Mouse (Mus musculus) kidney, adult 18-20 months (tissue): ENCODE results near the gene Phf19.
A peak's percentile ranks its signal among the peaks of the same experiment; 100 is the strongest.

ENCODE experiments used
- DNase-seq: peaks from one replicate; pipeline ENCODE4 v3.0.0; 2021

The Phf19 gene

DNA sequence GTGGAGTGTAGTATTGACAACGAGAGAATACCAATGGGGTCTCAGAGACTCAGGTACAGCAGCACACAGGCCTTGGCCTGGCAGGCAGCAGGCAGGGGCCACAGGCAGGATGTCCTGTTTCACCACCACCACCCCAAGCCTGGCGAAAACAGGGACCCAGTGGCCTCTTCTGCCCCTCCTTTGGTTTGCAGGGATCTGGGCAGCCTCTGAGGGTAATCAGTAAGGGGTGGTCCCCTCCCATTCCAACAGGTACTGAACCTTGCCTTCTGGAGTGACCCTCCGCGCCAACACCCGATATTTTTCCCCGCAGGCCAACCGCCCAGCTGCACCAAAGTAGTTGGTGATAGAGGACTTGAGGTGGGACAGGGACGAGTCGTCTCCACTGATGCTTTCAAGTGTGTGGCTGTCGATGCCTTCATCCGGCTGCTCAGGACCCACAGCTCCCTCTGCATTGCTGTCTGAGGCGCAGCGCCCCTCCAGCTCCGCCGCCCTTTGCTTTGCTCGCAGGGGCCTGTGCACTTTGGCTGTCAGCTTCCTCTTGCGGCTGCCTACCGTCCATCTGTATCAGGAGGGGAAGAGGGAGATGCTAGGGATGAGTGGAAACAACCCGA, 18.2 kb downstream of the Phf19 start:
- no peak for DNase-seq

DNA sequence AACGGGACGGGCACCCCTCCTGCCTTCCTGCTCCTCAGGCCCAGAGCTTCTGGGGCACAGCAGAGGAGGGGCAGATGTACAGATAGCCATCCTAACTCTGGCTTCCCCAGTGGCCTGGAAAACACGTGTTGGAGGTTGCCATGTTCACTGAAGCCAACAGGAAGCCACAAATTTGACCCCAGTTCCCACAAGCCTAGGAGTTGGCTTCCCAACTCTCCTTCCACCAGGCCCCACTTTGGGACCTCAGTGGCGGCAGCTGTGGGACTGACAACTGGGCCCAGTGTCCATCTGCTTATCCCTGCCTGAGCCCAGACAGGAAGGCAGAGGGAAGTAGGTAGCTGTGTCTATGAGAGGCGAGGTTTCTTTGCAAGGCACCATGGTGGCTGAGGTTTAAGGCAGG, 19.9 kb downstream of the Phf19 start:
- no peak for DNase-seq

DNA sequence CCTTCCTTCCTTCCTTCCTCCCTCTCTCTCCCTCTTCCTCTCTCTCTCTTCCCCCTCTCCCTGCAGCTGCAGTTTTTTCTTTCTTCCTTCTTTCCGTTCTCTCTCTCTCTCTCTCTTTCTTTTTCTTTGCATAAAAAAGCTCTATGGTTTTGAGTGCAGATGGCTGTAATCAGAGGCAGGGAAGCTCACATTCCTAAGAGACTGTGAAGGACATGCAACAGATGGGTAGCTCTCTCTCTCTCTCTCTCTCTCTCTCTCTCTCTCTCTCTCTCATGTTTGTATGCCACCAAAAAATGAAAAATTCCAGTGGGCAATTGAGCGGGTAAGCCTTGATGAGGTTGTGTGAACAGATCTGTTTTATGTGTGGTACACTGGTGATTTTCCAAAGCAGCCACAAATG, 29.6 kb downstream of the Phf19 start:
- DNase-seq = no peak

DNA sequence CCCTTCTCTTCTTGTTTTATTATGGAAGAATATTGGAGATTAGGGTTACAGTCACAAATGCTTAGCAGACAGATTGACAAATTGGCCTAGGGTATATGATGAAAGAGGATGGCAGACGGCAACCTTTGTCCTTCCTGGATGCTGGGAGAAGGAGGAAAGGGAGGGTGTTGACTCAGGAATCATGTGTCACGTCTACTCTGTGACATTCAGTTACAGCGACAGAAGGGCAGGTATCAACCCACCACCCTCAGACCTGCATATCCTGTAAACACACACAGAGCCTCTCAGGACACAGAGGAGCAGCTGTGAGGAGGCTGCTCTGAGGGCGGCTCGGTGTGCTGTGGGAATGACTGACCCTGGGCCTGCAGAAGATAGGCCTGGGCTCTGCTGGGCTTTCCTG, 30.6 kb downstream of the Phf19 start:
- no peak for DNase-seq

DNA sequence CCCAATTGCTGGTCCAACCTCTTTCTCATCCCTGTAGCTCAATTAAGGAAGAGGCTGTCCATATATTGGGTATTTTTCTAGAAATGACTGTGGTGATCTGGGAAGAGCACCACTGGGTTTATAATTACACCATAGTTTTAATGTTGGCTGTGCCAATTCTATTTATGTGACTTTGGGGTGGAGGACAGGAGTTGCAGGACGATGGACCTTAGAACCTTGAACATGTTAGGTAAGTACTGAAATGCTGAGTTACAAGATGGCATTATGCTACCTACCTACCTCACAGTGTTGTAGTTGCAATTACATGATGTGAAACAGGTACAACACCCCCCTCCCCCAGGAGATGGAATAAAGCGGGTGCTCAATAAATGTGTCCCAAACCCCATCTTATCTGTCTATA, 31.1 kb downstream of the Phf19 start:
- no peak for DNase-seq

DNA sequence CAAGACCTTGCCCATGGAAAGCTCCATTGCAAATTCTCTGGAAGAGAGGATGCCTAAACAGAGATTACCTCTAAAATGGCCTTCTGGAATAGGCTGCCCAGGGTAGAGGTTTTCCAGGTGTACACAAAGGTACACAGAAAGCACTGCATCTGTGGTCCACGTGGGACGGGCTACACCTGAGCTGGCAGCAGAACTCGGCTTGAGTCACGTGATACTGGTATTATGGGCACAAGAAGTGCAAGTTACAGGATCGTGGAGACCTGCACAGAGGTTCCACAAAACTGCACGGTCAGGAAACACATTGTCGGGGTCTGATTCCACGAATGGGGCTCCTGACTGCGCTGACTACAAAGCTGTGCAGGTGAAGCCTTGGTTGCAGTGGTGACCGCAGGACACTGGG, 33.8 kb downstream of the Phf19 start:
- DNase-seq = no peak

DNA sequence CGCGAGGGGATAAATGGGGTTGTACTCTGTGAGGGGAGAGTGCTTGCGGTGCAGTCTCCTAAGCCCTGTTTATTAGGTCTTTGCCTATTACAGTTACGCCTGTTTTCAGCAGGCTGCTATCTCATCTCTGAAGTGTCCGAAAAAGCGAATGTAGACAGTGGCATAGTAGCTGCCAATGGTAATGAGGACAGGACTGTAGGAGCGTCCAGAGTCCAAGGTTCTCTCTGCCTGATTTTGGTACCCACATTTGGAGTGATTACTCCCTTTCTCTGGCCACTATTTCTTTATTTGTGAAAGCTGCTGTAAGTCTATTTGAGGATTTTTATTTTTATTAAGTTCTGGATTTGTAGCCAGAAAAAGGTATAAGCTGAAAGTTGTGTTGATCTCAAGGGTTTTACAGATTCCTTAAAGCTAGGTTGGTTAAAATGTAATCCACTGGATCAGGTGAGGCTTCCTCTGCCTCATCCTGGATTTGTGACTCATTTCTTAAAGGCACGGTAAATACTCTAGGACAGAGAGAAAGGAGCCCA, 38.9 kb downstream of the Phf19 start, which contains the start of gene Psmd5:
Gene Psmd5, minus strand, starts transcription at position 153 of the 530 bp plus-strand sequence.
- DNase-seq = peak; percentile 45

DNA sequence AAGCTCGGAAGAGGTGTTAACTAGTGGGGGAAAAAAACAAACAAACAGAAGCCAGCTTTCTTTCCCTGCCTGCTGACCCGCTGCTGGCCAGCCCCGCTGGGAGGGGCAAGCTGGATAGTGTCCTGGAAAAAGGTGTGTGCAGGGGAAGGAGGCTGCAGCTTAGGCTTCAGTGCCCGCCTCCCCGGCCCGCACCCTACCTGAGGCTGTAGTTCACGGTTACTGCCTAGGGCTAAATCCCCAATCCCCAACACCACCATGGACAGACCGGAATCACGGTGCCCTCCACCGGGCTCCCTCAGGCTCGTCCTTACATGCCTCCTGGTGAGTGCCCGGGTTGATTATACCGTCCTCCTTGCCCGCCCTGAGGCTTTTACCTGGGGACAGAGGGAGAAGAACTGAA, 39.6 kb downstream of the Phf19 start, which contains the start of gene Cutal:
Gene Cutal, plus strand, starts transcription at position 126 of the 400 bp plus-strand sequence.
- DNase-seq = peak; percentile 80

DNA sequence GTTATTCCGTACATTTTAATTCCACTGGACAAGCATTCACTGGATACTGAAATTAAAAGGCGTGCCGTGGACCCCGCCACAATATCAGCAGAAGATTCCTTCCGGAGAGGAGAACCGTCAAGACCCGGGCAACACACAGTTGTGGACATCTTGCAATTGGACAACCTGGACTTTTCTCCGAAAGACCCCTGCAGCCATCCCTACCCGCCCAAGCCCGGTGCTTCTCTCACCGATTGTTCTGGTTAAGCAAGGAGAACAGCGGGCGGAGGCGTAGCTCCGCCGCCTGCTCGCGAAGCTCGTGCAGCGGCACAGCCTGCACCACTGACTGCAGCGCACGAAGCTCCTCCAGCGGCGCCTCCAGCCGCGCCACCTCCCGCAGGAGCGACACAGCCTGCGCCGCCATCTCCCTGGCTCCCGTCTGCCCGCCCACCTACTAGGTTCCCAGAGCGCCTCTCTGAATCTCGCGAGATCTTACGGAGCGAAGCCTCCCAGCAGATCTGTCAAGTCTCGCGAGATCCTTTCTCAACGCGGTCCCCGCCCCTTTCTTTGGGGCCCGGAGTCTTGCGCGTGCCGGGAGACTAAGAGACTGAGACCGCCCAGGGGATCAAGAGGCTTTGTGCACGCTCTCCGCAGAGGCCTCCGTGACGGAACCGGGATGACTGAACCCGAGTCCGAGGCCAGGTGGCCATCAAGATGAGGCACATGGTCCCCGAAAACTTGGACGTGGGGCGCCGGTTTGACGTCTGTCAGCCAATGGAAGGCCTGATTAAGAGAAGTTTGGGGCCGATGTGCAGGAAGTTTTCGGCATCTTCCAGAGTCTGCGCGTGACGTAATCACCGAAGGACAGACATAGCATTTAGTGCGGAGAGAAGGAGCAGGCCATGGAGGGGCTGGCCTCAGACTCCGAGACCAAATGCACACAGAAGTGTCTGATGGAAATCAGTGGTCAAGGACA, 43.0 kb downstream of the Phf19 start:
- peak; percentile 96 for DNase-seq

DNA sequence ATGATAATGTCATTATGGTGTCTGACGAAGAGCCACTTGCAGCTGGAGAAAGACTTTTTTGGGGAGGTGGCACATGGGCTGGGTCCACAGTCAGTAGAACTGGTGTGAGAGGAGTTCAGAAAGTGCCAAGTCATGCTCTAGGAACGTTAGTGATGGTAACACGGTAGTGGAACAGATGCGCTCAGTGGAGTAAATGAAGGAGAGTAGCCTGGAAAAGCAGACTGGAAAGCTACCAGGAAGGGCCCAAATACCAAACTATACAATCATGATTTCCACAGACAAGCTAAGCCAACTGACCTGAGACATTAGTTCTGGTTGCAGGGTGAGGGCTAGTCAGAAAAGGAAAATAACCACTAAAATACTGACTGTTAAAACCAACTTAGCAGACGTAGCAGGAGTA, 44.1 kb downstream of the Phf19 start:
- no peak for DNase-seq

DNA sequence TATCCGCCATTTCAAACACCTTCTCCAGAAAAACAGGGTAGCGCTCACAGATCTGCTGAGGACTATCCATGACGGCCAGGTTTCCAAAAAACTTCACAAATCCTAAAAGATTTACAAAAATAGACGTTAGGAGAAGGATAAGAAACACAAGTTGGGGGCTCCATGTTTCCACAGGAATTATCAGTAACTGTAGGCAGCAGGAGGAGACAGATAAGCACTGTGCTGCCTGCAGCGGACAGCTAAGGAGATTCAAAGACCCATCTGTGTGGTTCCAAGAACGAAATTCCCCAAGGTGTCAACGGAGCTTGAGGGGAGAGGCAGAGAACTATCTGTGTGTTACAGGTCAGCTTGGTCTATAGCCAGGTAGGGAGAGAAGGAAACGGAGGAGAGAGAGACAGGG, 56.1 kb downstream of the Phf19 start:
- DNase-seq = no peak

DNA sequence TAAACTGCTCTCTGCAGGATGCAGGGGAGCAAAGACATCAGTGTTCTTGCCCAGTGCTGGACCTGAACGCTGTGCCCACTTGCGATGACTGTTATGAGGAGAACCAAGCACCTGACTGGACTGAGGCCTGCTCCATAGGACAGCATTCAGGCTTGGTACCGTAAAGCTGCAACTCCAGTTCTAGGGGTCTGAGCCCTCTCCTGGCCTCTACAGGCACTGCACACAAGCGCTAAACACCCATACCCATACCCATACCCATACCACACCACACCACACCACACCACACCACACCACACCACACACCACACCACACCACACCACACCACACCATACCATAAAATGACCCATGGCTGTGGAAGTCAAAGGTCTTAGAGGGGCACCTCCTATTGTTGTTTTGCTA, 58.6 kb downstream of the Phf19 start:
- DNase-seq = no peak

DNA sequence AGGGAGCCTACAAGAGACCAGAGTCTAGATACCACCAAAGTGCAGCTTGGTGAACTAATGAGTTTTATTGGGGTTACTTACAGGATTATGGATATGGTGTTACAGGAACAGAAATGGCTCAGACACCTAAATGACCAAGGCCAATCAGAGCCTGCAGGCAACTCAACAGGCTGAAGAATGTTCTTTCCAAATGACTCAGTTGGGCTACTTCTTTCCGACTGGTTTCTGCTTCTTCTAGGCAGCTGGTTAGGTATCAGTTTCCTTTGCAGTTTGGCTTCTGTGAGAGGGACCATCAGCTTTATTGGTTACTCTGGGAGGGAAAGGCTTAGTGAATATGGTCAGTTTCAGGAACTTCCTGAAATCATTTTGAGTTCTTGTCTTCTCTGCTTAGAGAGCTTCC, 66.1 kb downstream of the Phf19 start:
- no peak for DNase-seq
